Mouse (Mus musculus): ENCODE data around the gene Sbk1. TPM values are rescaled to one million over a fixed set of nuclear protein-coding genes. Genes with fewer than 3 reads are reported as not detected.

Gene Sbk1
- total RNA-seq, 1 experiment from 2014 or later = 45.1 TPM

DNA sequence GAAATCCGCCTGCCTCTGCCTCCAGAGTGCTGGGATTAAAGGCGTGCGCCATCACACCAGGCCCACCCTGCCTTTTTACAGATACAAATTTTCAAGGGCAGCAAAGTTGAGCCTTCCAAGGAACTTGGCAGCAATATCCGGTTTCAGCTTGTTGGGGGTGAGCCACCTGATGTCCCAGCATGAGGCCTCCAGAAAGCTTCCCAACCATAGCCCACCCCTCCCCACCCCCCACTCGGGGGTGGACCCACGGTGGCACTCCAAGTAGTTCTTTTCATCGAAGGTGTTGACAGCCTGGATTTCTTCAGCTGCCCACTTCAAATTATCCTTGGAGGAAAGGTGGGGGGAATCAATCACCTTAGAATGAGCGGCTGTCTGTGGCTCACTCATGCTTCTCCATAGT lies 66.5 kb downstream of the Sbk1 start:
- DNase-seq = no peak

DNA sequence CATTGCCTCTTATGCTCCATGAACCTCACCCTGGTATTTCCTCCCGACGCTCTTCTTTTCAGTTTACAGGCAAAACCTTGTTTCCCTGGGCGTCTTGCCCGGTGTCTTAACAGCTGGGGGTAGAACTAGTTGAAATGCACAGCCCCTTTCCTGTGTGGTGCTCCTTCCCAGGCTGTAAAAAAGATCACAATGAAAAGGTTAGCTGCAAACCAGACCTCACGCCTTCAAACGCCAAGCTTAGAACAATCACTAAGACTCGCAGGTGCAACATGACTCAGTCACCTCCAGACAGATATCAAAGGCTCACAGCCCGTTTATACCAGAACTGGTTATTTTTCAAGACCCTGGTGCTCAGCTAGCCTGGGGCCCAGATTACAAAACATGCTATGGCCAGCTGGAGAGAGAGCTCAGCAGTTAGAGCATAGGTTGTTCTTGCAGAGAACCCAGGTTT lies 67.1 kb downstream of the Sbk1 start:
- DNase-seq = no peak

DNA sequence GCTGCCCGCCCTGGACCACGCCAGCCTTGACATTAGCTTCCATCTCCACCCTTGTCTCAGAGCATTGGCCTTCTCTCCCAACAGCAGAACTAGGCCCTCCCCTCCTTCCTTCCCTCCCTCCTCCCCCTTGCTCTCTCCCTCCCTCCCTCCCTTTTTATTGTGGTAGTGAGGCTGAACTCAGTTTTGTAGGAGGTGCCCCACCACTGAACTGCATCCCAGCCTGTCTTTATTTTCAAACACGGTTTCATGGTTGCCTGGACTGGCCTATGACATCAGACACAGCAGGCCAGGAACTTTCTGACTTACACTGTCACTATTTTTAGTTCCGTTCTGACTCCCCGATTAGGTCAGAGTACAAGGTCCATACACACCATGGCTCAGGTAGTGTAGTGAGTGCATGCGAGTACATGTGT lies 67.8 kb downstream of the Sbk1 start:
- no peak for DNase-seq

DNA sequence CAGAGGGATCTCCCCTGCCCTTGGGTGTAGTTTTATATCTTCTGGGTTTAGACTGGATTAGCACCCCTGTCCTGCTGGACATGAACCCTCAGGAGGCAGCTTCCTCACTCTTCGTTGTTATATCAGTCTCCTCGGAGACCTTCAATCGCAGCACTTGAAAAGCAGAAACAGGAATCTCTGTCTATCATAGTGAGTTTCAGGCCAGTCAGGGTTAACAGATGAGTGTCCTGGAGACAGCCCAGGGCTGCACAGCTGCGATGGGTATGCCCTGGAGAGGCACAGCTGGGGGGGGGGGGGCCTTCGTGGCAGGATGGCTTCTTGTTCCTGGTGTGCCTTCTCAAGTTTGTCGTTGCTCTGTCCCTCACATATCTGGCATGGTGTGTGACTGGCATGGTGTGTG lies 68.5 kb downstream of the Sbk1 start:
- DNase-seq = no peak

Other genes with a start within 250 kb of the Sbk1 start
- 12.1 and 16.9 TPM in 2 replicates for gene Gsg1l, start 190.2 kb upstream of the Sbk1 start, total RNA-seq (2021)
- gene Xpo6, start 72.1 kb upstream of the Sbk1 start, total RNA-seq (2021) = 77.8 and 97.1 TPM in 2 replicates
- gene Lat, start 97.0 kb downstream of the Sbk1 start, total RNA-seq (2021) = 1.1 and 14.1 TPM in 2 replicates
- 38.7 and 45.0 TPM in 2 replicates for gene Spns1, start 104.8 kb downstream of the Sbk1 start, total RNA-seq (2021)
- gene Nfatc2ip, start 124.1 kb downstream of the Sbk1 start, total RNA-seq (2021) = 7.1 and 8.4 TPM in 2 replicates
- gene Cd19, start 142.3 kb downstream of the Sbk1 start, total RNA-seq (2021) = 2.7 and 19.9 TPM in 2 replicates
- gene Rabep2, start 156.1 kb downstream of the Sbk1 start, total RNA-seq (2021) = 35.7 and 45.2 TPM in 2 replicates
- gene Atp2a1, start 190.5 kb downstream of the Sbk1 start, total RNA-seq (2021) = 0.33 and 0.68 TPM in 2 replicates
- gene Sh2b1, start 202.8 kb downstream of the Sbk1 start, total RNA-seq (2021) = 52.3 and 56.4 TPM in 2 replicates
- 221 and 223 TPM in 2 replicates for gene Tufm, start 214.7 kb downstream of the Sbk1 start, total RNA-seq (2021)
- gene Atxn2l, start 230.8 kb downstream of the Sbk1 start, total RNA-seq (2021) = 90.3 and 96.7 TPM in 2 replicates

Measured in adrenal gland, postnatal 14 days (tissue).